ENCODE assay signal across 7 mouse cellular contexts in the genomic region with DNA sequence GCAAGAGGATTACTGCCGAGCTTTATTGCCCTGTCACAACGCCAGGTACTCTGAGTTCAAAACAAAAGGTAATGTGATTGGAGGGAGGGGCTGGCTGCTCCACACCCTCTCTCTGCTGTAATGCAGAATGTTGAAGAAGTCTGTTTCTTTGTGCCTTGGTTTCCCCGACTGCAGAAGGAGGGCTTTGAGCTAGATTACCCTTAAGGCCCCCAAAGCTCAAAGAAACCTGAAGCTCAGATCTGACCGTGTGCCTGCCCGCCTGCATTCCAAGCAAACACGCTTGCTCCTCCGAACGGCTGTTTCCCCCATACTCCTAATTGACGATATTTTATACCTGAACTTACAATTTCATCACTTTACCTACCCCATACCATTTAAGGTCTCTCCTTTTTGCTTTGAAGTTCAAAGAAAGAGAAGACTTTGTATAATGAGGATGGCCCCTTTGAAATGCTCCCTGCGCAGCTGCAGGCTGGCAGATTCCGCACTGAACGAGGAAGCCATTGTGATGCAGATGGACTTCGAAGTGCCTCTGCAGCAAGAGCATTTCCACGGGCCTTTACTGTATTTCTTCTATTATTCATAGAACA.
DNase-seq lines count a peak whose midpoint lies in the region; ATAC-seq lines count a peak whose summit lies in the region.

No protein-coding gene starts in this region.

- peak overlapping the region; percentile 60 for H3K4me2 ChIP-seq in lung, embryonic 15.5 days
- peak overlapping the region; percentile 58 for H3K4me2 ChIP-seq in forebrain, embryonic 11.5 days (ENCODE audit: low read depth, low read length, severe bottlenecking)
- peak overlapping the region; percentile 67 for H3K4me2 ChIP-seq in limb, embryonic 13.5 days (replicated peaks)

- no peaks in the 10 kb centered on the region for H3K27me3 ChIP-seq in lung, embryonic 15.5 days
- H3K27me3 ChIP-seq in forebrain, embryonic 11.5 days (ENCODE audit: control insufficient read depth, insufficient read depth, low read length): no peaks in the 10 kb centered on the region
- peaks cover 9% of the 10 kb centered on the region; the same call in 1 of the 2 replicates for H3K27me3 ChIP-seq in limb, embryonic 13.5 days

- 3% methylated on average over 14 of the region's 14 CpGs for WGBS in lung, embryonic 15.5 days
- under 1% methylated on average over 14 of the region's 14 CpGs for WGBS in forebrain, embryonic 11.5 days
- 1% methylated on average over 14 of the region's 14 CpGs for WGBS in limb, embryonic 13.5 days

- no peak for ATAC-seq in lung, embryonic 15.5 days (ENCODE audit: borderline replicate concordance, extremely low read depth, low FRiP score, low TSS enrichment)
- peak; percentile 67; the same call in 1 of the 2 replicates for ATAC-seq in forebrain, embryonic 11.5 days (replicated peaks; ENCODE audit: low FRiP score)
- ATAC-seq in limb, embryonic 13.5 days (ENCODE audit: low FRiP score, low read depth): peak; percentile 19; the same call in 1 of the 2 replicates

- peak overlapping the region; percentile 27 for H3K4me3 ChIP-seq in lung, embryonic 15.5 days
- H3K4me3 ChIP-seq in forebrain, embryonic 11.5 days (ENCODE audit: low read depth, low read length): peak overlapping the region; percentile 19
- peak overlapping the region; percentile 36 for H3K4me3 ChIP-seq in limb, embryonic 13.5 days

- no peak overlapping the region for H3K27ac ChIP-seq in lung, embryonic 15.5 days
- peak overlapping the region; percentile 43; the same call in 1 of the 2 replicates for H3K27ac ChIP-seq in forebrain, embryonic 11.5 days (ENCODE audit: low read depth, low read length)
- H3K27ac ChIP-seq in limb, embryonic 13.5 days: no peak overlapping the region

- no peaks in the 10 kb centered on the region for H3K9me3 ChIP-seq in lung, embryonic 15.5 days
- peaks cover 2% of the 10 kb centered on the region; the same call in 1 of the 2 replicates for H3K9me3 ChIP-seq in forebrain, embryonic 11.5 days (ENCODE audit: control insufficient read depth, low read length)
- H3K9me3 ChIP-seq in limb, embryonic 13.5 days: peaks cover 6% of the 10 kb centered on the region; the same call in 1 of the 2 replicates

- H3K36me3 ChIP-seq in lung, embryonic 15.5 days: no peaks in the 10 kb centered on the region
- no peaks in the 10 kb centered on the region for H3K36me3 ChIP-seq in forebrain, embryonic 11.5 days (ENCODE audit: control insufficient read depth, insufficient read depth, low read length)
- no peaks in the 10 kb centered on the region for H3K36me3 ChIP-seq in limb, embryonic 13.5 days

- H3K4me1 ChIP-seq in lung, embryonic 15.5 days: no peaks in the 10 kb centered on the region
- peaks cover 3% of the 10 kb centered on the region; the same call in 1 of the 2 replicates for H3K4me1 ChIP-seq in forebrain, embryonic 11.5 days (replicated peaks; ENCODE audit: control insufficient read depth, insufficient read depth, low read length)
- H3K4me1 ChIP-seq in limb, embryonic 13.5 days: peaks cover 10% of the 10 kb centered on the region; the same call in 1 of the 2 replicates

- no peak for DNase-seq in lung, postnatal 14 days
- peak; percentile 56 for DNase-seq in forebrain, embryonic 11.5 days (ENCODE audit: low spot score)
- no peak for DNase-seq in thymus, adult 18-20 months
- no peak for DNase-seq in ovary, postnatal 36 days (ENCODE audit: low spot score)
- DNase-seq in spleen, postnatal 10 days (ENCODE audit: low spot score in 2 of 2): no peak

- no peak overlapping the region for H3K9ac ChIP-seq in lung, embryonic 15.5 days
- H3K9ac ChIP-seq in forebrain, embryonic 11.5 days (ENCODE audit: low read length): peak overlapping the region; percentile 52
- peak overlapping the region; percentile 51 for H3K9ac ChIP-seq in limb, embryonic 13.5 days
